ENCODE assay signal across 15 mouse cellular contexts in genomic region chr13:91541069-91541429, GRCm38 (mm10).
DNase-seq lines count a peak whose midpoint lies in the region; ATAC-seq and TF ChIP-seq lines count a peak whose summit lies in the region.
"Had no signal": no experiment of that assay in that cellular context is flagged by ENCODE, and none has a peak within 500 bp of the region (broad histone marks: within the 10 kb centered on the region; RNA-seq: fewer than 3 reads in every experiment).

No protein-coding gene starts in this region.

- H3K27ac ChIP-seq in liver, embryonic 11.5 days (ENCODE audit: low read depth, low read length): peak overlapping the region; percentile 64
- H3K27ac ChIP-seq: gastrocnemius, adult 2 months had no signal

- ATAC-seq in liver, embryonic 11.5 days (replicated peaks; ENCODE audit: low FRiP score): no peak
- ATAC-seq: midbrain, embryonic 16.5 days had no signal

- no peak for TF ChIP-seq CTCF in C2C12 (IDR thresholded peaks at IDR 0.05; ENCODE audit: control insufficient read depth, insufficient read depth, insufficient read length)

- no peaks in the 10 kb centered on the region for H3K27me3 ChIP-seq in C2C12 (ENCODE audit: control insufficient read depth, insufficient read depth, insufficient read length)
- H3K27me3 ChIP-seq in liver, embryonic 11.5 days (replicated peaks; ENCODE audit: control insufficient read depth, insufficient read depth, low read length): no peaks in the 10 kb centered on the region

- peak; percentile 66 to 78 for DNase-seq in CD8-positive naive resting alpha-beta T cell, adult 2 months (ENCODE audit: low read depth in 2 of 2, low spot score in 2 of 2)
- DNase-seq in liver, embryonic 11.5 days (ENCODE audit: low spot score): no peak
- DNase-seq in naive thymus-derived CD4-positive, alpha-beta T cell, adult 2 months (ENCODE audit: low read depth): peak; percentile 83
- DNase-seq in urinary bladder, postnatal 4 days (ENCODE audit: low spot score in 2 of 2): no peak
- DNase-seq in kidney, adult 8-10 months: no peak
- DNase-seq in cerebellum, adult 11 months: no peak
- no peak for DNase-seq in adrenal gland, postnatal 25 days
- DNase-seq: adrenal gland, adult 2 months; embryo, embryonic 11 days; gastrocnemius, adult 2 months; kidney, adult 9 months; layer of hippocampus, adult 9-11 months; right cerebral cortex, postnatal 4 days had no signal

- H3K79me2 ChIP-seq in C2C12 (ENCODE audit: control insufficient read depth, insufficient read depth): no peaks in the 10 kb centered on the region

- H3K9ac ChIP-seq in liver, embryonic 11.5 days (ENCODE audit: low read depth, low read length): no peak overlapping the region

- no peaks in the 10 kb centered on the region for H3K36me3 ChIP-seq in C2C12 (ENCODE audit: control insufficient read depth, insufficient read depth)
- no peaks in the 10 kb centered on the region; the same call in 1 of the 2 replicates for H3K36me3 ChIP-seq in liver, embryonic 11.5 days (ENCODE audit: control insufficient read depth, insufficient read depth, low read length)

- H3K4me1 ChIP-seq in liver, embryonic 11.5 days (replicated peaks; ENCODE audit: control insufficient read depth, insufficient read depth, low read length): peaks cover 19% of the 10 kb centered on the region

- WGBS in liver, embryonic 11.5 days: 68% methylated on average over 6 of the region's 6 CpGs

- H3K4me3 ChIP-seq in C2C12 (ENCODE audit: insufficient read depth, poor library complexity, severe bottlenecking): no peak overlapping the region
- no peak overlapping the region for H3K4me3 ChIP-seq in liver, embryonic 11.5 days (ENCODE audit: low read depth, low read length)
- H3K4me3 ChIP-seq: gastrocnemius, adult 2 months had no signal

- no peaks in the 10 kb centered on the region for H3K79me3 ChIP-seq in C2C12 (ENCODE audit: low read depth)

- H3K9me3 ChIP-seq in liver, embryonic 11.5 days (ENCODE audit: control insufficient read depth, low read length): no peaks in the 10 kb centered on the region

- H3ac ChIP-seq in C2C12 (ENCODE audit: control insufficient read depth, insufficient read length, low read depth): no peak overlapping the region

- H3K4me2 ChIP-seq in liver, embryonic 11.5 days: peak overlapping the region; percentile 26

TF ChIP-seq in C2C12, 6 proteins besides CTCF, POLR2A, EP300 and RAD21:
- TF ChIP-seq MYOG (IDR thresholded peaks at IDR 0.05; ENCODE audit: control insufficient read depth, extremely low read depth, insufficient read length): no peak
- TF ChIP-seq CEBPB (IDR thresholded peaks at IDR 0.05; ENCODE audit: low read depth): peak; percentile 47
TF ChIP-seq in C2C12: peak in this region for 1.

Comparison
In these comparisons a context has a peak if more than half of its experiments do, and no peak if none do; other contexts are left out.
1. DNase-seq: peak in CD8-positive naive resting alpha-beta T cell, adult 2 months (2 of 2) and naive thymus-derived CD4-positive, alpha-beta T cell, adult 2 months (single experiment); none in liver, embryonic 11.5 days (single experiment), urinary bladder, postnatal 4 days (0 of 2), kidney, adult 8-10 months (0 of 2), cerebellum, adult 11 months (single experiment) and adrenal gland, postnatal 25 days (single experiment).